Mouse (Mus musculus) heart, embryonic 16.5 days (tissue): ENCODE results near the gene Lgmn. TPM values are rescaled to one million over a fixed set of nuclear protein-coding genes. Genes with fewer than 3 reads are reported as not detected.

ENCODE experiments used
- ATAC-seq: fragments of 200-750 bp; cut with Nextera tagmentation; replicated peaks from 2 replicates; pipeline ENCODE4 v1.8.0; 2017; ENCODE audit warnings: moderate number of reproducible peaks; ENCODE audit not compliant: insufficient read depth, low FRiP score; ENCODE audit errors: extremely low read depth
- H3K27ac ChIP-seq: fragments of 300-500 bp; sonication (generic); 2 replicates; pipeline ENCODE4 v1.5.1; 2014; ENCODE audit warnings: mild to moderate bottlenecking, low read length, control low read depth, moderate library complexity
- H3K27me3 ChIP-seq: fragments of 300-500 bp; sonication (generic); 2 replicates; pipeline ENCODE4 v1.6.1; 2014; ENCODE audit warnings: low read length, mixed read lengths; ENCODE audit not compliant: control insufficient read depth, insufficient read depth
- H3K36me3 ChIP-seq: fragments of 300-500 bp; sonication (generic); 2 replicates; pipeline ENCODE4 v1.6.1; 2014; ENCODE audit not compliant: control insufficient read depth, insufficient read depth
- H3K4me1 ChIP-seq: fragments of 300-500 bp; sonication (generic); 2 replicates; pipeline ENCODE4 v1.6.1; 2014; ENCODE audit warnings: low read length, mixed read lengths; ENCODE audit not compliant: control insufficient read depth, insufficient read depth
- H3K4me2 ChIP-seq: fragments of 300-500 bp; sonication (generic); 2 replicates; pipeline ENCODE4 v1.6.1; 2014; ENCODE audit warnings: low read depth, mild to moderate bottlenecking, control low read depth, low read length
- H3K4me3 ChIP-seq: fragments of 300-500 bp; sonication (generic); 2 replicates; pipeline ENCODE4 v1.5.1; 2014; ENCODE audit warnings: mild to moderate bottlenecking, control low read depth, low read length
- H3K9ac ChIP-seq: fragments of 300-500 bp; sonication (generic); 2 replicates; pipeline ENCODE4 v1.6.1; 2014; ENCODE audit warnings: low read length, control low read depth
- H3K9me3 ChIP-seq: fragments of 300-500 bp; sonication (generic); replicated peaks from 2 replicates; pipeline ENCODE4 v1.6.1; 2016; ENCODE audit warnings: low read length; ENCODE audit not compliant: control insufficient read depth
- WGBS: fragments of 180-500 bp; shearing (Covaris S2); extraction: QIAGEN DNeasy Blood & Tissue Kit; methylation state at CpG from one replicate; pipeline ENCODE4 v1.1.7; 2014; 5-methylcytosine and 5-hydroxymethylcytosine counted together
- polyA plus RNA-seq: library from polyadenylated mRNA; unstranded; fragments of >200 nt; fragmentation: Nextera tagmentation; extraction: Ambion mirVana; gene quantifications from 2 replicates; pipeline ENCODE4 v1.2.1, GENCODE M21; 2015

The Lgmn gene
- polyA plus RNA-seq, 1 experiment from 2014 or later, result 107 TPM

DNA sequence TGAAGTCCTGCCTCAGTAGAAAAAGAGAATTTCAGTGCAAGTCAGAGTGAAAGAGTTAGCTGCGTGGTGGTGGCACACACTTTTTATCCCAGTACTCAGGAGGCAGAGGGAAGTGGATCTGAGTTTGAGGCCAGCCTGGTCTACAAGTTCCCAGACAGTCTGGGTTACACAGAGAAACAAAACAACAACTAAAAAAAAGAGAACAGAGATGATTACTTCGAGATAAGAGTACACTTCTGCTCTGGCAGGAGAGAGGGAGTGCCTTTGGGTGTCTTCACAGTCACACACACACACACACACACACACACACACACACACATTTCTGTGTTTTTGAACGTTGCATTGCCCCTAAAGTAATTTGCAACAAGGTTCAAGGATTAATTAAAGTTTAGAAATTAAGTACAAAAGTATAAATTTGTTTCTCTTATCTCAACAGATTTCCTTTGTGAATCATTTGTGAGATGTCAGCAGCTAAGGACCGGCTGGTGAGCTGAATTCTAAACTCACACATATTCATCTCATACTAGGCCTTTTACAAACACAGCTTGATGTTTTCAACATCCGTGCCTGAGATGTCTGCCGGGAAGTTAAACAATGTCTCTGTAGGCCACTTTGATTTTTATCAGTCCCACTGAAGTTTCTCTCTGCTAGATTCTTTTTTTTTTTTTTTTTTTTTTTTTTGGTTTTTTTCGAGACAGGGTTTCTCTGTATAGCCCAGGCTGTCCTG is 17.0 kb upstream of the Lgmn start:
- ATAC-seq, result no peak
- WGBS, result 50% methylated on average over 7 of the region's 7 CpGs
- H3K4me2 ChIP-seq, result no peak overlapping the region
- H3K27me3 ChIP-seq, result no peaks in the 10 kb centered on the region
- H3K4me1 ChIP-seq, result no peaks in the 10 kb centered on the region
- no peak overlapping the region for H3K9ac ChIP-seq
- no peak overlapping the region for H3K27ac ChIP-seq
- H3K9me3 ChIP-seq, result no peaks in the 10 kb centered on the region
- H3K36me3 ChIP-seq, result no peaks in the 10 kb centered on the region
- no peak overlapping the region for H3K4me3 ChIP-seq

DNA sequence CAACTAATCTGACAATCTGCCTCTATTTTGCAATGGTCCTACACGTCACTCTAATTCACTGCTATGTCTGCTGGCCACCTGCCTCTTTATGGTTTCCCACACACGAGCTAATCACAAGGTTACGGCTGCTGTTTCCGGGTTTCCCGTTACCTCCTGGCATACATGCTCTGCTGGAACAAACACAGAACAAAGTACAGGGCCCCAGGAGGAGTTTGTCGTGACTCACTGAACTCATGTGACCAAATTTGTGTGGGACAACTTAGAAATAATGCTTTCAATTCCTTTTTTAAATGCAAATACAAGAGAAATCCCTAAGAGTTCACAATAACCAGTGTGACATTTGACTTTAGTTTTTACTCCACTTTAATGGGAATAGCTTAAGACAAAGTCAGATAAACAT is 14.0 kb upstream of the Lgmn start:
- no peaks in the 10 kb centered on the region; the same call in 1 of the 2 replicates for H3K4me1 ChIP-seq
- no peaks in the 10 kb centered on the region for H3K9me3 ChIP-seq
- no peak overlapping the region for H3K27ac ChIP-seq
- no peak overlapping the region for H3K4me3 ChIP-seq
- no peaks in the 10 kb centered on the region for H3K36me3 ChIP-seq
- H3K27me3 ChIP-seq, result no peaks in the 10 kb centered on the region
- H3K4me2 ChIP-seq, result no peak overlapping the region
- no peak for ATAC-seq
- WGBS, result 31% methylated on average over 6 of the region's 6 CpGs
- H3K9ac ChIP-seq, result no peak overlapping the region

DNA sequence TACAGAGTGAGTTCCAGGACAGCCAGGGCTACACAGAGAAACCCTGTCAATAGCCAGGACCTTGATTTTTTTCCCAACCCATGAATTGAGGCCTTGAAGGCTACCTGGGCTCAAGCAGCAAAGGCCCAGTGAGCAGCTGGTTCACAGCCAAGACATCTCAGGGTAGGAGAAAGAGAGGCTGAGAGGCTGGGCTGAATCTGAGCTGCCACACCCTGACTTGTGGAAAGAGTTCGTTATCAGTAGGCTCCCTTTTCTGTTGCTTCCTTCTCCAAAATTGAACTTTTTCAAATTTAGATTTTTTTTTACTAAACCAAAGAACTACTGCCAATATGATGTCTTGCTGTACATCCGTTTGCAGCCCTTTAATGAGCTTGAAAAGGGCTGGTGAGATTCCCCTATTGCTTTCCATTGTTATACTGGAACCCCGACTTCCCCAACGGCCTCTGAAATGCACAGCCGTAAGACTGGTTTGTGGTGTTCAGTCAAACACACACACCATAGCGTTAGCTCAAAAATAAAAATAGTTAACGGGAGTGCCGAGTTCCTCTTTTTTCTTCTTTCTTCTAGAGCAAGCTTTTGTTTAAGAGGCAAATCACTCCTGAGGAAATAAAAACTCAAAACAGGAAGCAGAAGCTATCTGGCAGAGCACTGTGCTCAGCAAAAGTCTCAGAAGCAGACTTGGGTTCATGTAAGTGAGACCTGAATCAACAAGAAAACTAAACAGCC is 11.7 kb upstream of the Lgmn start:
- Histone ChIP-seq H3K27me3 (no peaks in the 10 kb centered on the region), H3K27ac (no peak overlapping the region), H3K36me3 (no peaks in the 10 kb centered on the region), H3K9me3 (no peaks in the 10 kb centered on the region), H3K4me3 (no peak overlapping the region), H3K4me1 (no peaks in the 10 kb centered on the region; the same call in 1 of the 2 replicates), H3K4me2 (no peak overlapping the region), H3K9ac (no peak overlapping the region)
- ATAC-seq, result no peak
- WGBS, result 61% methylated on average over 8 of the region's 8 CpGs

DNA sequence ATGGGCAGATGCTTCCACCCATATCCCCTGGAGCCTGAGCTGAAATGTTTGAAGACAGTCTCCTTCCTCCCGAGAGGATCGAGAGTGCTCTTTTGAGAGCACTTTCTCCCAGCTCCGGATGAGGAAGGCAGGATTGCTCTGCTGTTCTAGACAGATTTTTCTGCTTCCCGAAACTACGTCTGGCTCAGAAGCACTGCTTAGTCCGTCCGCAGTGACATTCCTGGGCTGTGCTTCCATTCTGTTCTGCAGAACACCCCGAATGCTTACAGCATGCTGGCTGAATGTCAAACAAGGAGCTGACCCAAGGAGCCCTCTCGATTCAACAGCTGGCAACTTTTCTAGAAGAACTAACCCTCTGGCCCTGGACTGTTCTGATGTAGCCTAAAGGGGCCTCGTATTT is 10.8 kb upstream of the Lgmn start:
- Histone ChIP-seq H3K27me3 (no peaks in the 10 kb centered on the region), H3K27ac (peak overlapping the region; percentile 33; the same call in 1 of the 2 replicates), H3K9me3 (no peaks in the 10 kb centered on the region), H3K4me1 (no peaks in the 10 kb centered on the region; the same call in 1 of the 2 replicates), H3K36me3 (no peaks in the 10 kb centered on the region), H3K4me2 (0 out of 2 replicates have a peak overlapping the region, but pooled peaks have one; percentile 9), H3K4me3 (no peak overlapping the region), H3K9ac (no peak overlapping the region)
- WGBS, result 37% methylated on average over 10 of the region's 10 CpGs
- ATAC-seq, result 0 out of 2 replicates have a peak, but pooled peaks have one; percentile 37

DNA sequence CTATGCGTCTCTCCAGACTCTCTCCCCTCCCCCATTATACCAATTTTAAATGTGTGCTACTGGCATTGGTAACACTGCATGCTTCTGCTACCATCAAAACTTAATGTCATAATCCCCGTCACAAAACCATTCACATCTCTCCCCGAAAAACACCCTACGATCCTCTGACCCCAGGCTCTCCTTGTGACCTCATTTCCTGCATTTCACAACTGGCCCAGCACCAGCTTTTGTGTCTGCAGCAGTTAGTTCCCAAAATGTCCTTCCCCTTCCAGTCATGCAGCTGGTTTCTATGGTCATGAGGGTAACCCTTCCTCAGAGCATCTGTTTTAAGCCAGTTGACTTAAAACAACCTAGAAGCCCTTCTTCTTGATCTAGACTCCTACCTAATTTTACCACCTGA is 5.8 kb upstream of the Lgmn start:
- Histone ChIP-seq H3K27ac (no peak overlapping the region), H3K4me1 (no peaks in the 10 kb centered on the region), H3K9ac (no peak overlapping the region), H3K9me3 (no peaks in the 10 kb centered on the region), H3K27me3 (no peaks in the 10 kb centered on the region), H3K4me2 (no peak overlapping the region), H3K4me3 (no peak overlapping the region), H3K36me3 (no peaks in the 10 kb centered on the region)
- whole genome bisulfite sequencing, result 67% methylated on average over 4 of the region's 4 CpGs
- ATAC-seq, result no peak

- Histone ChIP-seq H3K27ac (no peak overlapping the region), H3K27me3 (no peaks in the 10 kb centered on the region), H3K9me3 (no peaks in the 10 kb centered on the region), H3K4me2 (no peak overlapping the region), H3K9ac (no peak overlapping the region), H3K4me1 (peaks cover 2% of the 10 kb centered on the region), H3K4me3 (no peak overlapping the region), H3K36me3 (no peaks in the 10 kb centered on the region)
- 71% methylated on average over 5 of the region's 5 CpGs for WGBS
- ATAC-seq, result no peak
These were observed 4.1 kb upstream of the Lgmn start for GRCm38 (mm10) chr12:102443676-102444075.

DNA sequence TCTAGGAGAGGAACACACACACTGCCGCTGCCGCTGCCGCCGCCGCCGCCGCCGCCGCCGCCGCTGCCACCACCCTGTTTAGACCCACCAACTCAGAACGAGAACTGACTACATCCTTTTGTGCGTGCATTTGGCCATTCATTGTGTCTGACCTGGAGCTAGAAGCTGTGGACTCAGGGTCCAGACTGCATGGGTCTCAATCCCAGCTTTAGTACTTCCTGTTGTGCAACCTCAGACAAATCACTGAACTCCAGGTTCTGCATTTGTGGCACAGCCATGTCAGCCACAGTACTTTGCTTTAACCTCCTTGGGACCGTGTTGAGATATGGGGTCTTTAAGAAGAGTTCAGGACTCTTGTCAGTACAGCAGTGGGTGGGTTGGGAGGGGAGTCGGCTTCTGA is 3.0 kb upstream of the Lgmn start:
- Histone ChIP-seq H3K9me3 (no peaks in the 10 kb centered on the region), H3K36me3 (no peaks in the 10 kb centered on the region), H3K27ac (no peak overlapping the region), H3K9ac (no peak overlapping the region), H3K4me2 (no peak overlapping the region), H3K4me3 (no peak overlapping the region), H3K27me3 (no peaks in the 10 kb centered on the region), H3K4me1 (peaks cover 5% of the 10 kb centered on the region)
- ATAC-seq, result no peak
- 82% methylated on average over 15 of the region's 15 CpGs for WGBS

DNA sequence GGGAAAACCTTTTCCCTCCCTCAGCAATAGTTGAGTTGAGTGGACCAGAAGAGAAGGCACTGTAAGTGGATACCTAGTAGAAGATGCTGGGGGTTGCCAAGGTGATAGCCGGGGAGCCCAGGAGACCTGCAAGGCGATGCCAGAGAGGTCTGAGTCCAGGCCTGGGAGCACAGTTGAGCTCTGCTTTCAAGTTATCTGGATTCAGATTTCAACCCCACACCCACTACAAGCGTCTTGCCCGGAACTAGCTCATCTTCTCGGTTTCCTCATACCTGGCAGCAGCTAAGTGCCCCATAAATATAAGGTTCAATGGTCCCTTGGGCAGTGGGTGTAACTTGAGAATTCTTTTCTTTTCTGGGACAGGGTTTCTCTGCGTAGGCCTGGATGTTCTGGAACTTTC is 1.5 kb upstream of the Lgmn start:
- Histone ChIP-seq H3K27me3 (no peaks in the 10 kb centered on the region), H3K27ac (no peak overlapping the region), H3K4me1 (peaks cover 10% of the 10 kb centered on the region), H3K36me3 (no peaks in the 10 kb centered on the region), H3K9ac (no peak overlapping the region), H3K4me2 (no peak overlapping the region), H3K9me3 (no peaks in the 10 kb centered on the region), H3K4me3 (no peak overlapping the region)
- ATAC-seq, result no peak
- 85% methylated on average over 6 of the region's 6 CpGs for WGBS

GRCm38 (mm10) chr12:102440551-102440950 is 938 bp upstream of the Lgmn start:
- no peaks in the 10 kb centered on the region for H3K9me3 ChIP-seq
- H3K27ac ChIP-seq, result no peak overlapping the region
- no peak overlapping the region for H3K4me3 ChIP-seq
- no peak overlapping the region for H3K4me2 ChIP-seq
- H3K4me1 ChIP-seq, result peaks cover 10% of the 10 kb centered on the region
- H3K36me3 ChIP-seq, result no peaks in the 10 kb centered on the region
- no peak for ATAC-seq
- H3K9ac ChIP-seq, result no peak overlapping the region
- WGBS, result 74% methylated on average over 7 of the region's 7 CpGs
- no peaks in the 10 kb centered on the region for H3K27me3 ChIP-seq
